Mouse (Mus musculus): ENCODE measurements around the gene Cdx4. TPM values are rescaled to one million over a fixed set of nuclear protein-coding genes. Genes with fewer than 3 reads are reported as not detected.

Cdx4 gene
- polyA plus RNA-seq (2015; fragmentation: Nextera tagmentation; extraction: Ambion mirVana) = not detected in 2 replicates

- H3K9me3 ChIP-seq (ENCODE audit: control insufficient read depth, low read length) = no peaks in the 10 kb centered on the region
- no peak for ATAC-seq
- peak within 1 kb of the TSS; percentile 23; the same call in 1 of the 2 replicates for H3K4me3 ChIP-seq (ENCODE audit: low read length)
- H3K27ac ChIP-seq (ENCODE audit: low read depth, low read length) = no peak within 1 kb of the TSS
- no peak within 1 kb of the TSS for H3K9ac ChIP-seq (ENCODE audit: low read depth, low read length)
- H3K27me3 ChIP-seq (replicated peaks; ENCODE audit: control insufficient read depth, insufficient read depth, low read length) = peaks cover 39% of the 10 kb centered on the region
- H3K36me3 ChIP-seq (ENCODE audit: control insufficient read depth, insufficient read depth, low read length) = no peaks in the 10 kb centered on the region
- H3K4me1 ChIP-seq (ENCODE audit: control insufficient read depth, insufficient read depth, low read depth, low read length) = no peaks in the 10 kb centered on the region
- H3K4me2 ChIP-seq (ENCODE audit: low read length) = peak within 1 kb of the TSS; percentile 48
- 19% methylated on average over 13 of the region's 13 CpGs for WGBS
Measured at GRCm38 (mm10) chrX:103321146-103321545, at the start of gene Cdx4. Gene Cdx4, plus strand, starts transcription at chrX:103321398.

DNA sequence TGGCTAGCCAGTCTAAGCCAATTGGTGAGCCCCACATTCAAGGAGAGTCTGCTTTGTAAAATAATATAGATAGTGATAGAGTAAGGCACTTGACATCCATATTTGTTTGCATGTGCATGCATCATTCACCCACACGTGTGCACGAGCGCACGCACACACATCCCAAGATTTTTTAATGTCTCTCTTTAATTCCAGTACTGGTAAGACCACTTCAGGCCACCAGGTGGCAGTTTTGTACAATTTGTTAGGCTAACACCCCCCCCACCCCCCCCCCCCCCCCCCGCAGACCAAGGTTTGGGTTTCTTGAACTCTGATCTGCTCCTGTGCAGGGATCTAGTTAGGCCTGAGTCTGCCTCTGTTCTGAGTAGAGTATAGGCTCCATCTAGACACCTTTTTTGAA lies 46.9 kb upstream of the Cdx4 start:
- no peak for ATAC-seq
- H3K9ac ChIP-seq (ENCODE audit: low read depth, low read length) = no peak overlapping the region
- no peak overlapping the region for H3K4me3 ChIP-seq (ENCODE audit: low read length)
- H3K4me1 ChIP-seq (ENCODE audit: control insufficient read depth, insufficient read depth, low read depth, low read length) = no peaks in the 10 kb centered on the region
- 95% methylated on average over 4 of the region's 5 CpGs for WGBS
- no peaks in the 10 kb centered on the region; the same call in 1 of the 2 replicates for H3K27me3 ChIP-seq (replicated peaks; ENCODE audit: control insufficient read depth, insufficient read depth, low read length)
- H3K27ac ChIP-seq (ENCODE audit: low read depth, low read length) = no peak overlapping the region
- no peak overlapping the region for H3K4me2 ChIP-seq (ENCODE audit: low read length)
- no peaks in the 10 kb centered on the region for H3K9me3 ChIP-seq (ENCODE audit: control insufficient read depth, low read length)
- H3K36me3 ChIP-seq (ENCODE audit: control insufficient read depth, insufficient read depth, low read length) = no peaks in the 10 kb centered on the region

DNA sequence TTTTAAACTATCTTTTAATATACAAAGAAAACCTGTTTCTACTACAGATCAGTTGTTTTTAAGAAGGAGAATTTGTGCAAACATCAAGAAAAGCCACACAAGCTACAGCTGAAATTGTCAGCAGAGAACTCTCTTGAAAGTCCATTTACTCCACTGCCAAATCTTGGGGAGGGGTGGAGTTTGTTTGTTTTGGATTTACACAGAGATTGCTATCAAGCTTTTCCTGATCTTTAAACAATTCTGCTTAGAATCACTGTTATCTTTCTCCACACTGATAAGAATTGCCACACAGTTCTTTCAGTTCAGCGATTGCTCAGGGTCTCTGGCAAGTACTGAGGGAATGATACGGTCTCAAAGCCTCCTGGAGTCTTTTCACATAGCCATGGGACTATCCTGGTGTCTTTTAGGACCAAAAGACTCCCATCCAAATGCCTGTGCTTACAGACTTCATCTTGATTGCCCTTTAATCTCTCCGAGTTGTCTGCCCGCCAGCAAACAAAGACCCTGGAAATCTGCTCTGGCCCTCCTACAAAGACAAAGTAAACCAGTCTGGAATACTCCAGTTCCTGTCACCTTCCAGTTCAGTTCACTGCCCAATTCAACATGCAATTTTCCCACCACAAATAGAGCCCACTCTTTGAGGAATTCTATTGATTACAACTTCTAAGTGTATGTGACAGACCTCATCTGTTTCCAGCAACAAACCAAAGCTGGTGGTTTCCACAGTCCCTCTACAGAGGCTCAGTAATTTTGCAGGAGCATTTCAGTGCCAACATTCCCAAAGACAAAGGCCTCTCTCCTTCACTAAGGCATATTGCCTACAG lies 34.1 kb upstream of the Cdx4 start:
- ATAC-seq = peak; percentile 69

GRCm38 (mm10) chrX:103287846-103288377 lies 33.3 kb upstream of the Cdx4 start:
- Histone ChIP-seq H3K4me2 (ENCODE audit: low read length) (no peak overlapping the region), H3K36me3 (ENCODE audit: control insufficient read depth, insufficient read depth, low read length) (no peaks in the 10 kb centered on the region), H3K4me1 (ENCODE audit: control insufficient read depth, insufficient read depth, low read depth, low read length) (no peaks in the 10 kb centered on the region; the same call in 1 of the 2 replicates), H3K9ac (ENCODE audit: low read depth, low read length) (no peak overlapping the region), H3K4me3 (ENCODE audit: low read length) (no peak overlapping the region), H3K27me3 (replicated peaks; ENCODE audit: control insufficient read depth, insufficient read depth, low read length) (peaks cover 13% of the 10 kb centered on the region; the same call in 1 of the 2 replicates), H3K9me3 (ENCODE audit: control insufficient read depth, low read length) (no peaks in the 10 kb centered on the region), H3K27ac (ENCODE audit: low read depth, low read length) (no peak overlapping the region)
- 28% methylated on average over 10 of the region's 10 CpGs for WGBS
- ATAC-seq = no peak

More for the DNA sequence above, 34.1 kb upstream of the Cdx4 start:
- Histone ChIP-seq H3K4me3 (ENCODE audit: low read length) (no peak overlapping the region), H3K4me1 (ENCODE audit: control insufficient read depth, insufficient read depth, low read depth, low read length) (no peaks in the 10 kb centered on the region; the same call in 1 of the 2 replicates), H3K9ac (ENCODE audit: low read depth, low read length) (no peak overlapping the region), H3K27ac (ENCODE audit: low read depth, low read length) (no peak overlapping the region), H3K9me3 (ENCODE audit: control insufficient read depth, low read length) (no peaks in the 10 kb centered on the region), H3K27me3 (replicated peaks; ENCODE audit: control insufficient read depth, insufficient read depth, low read length) (peaks cover 13% of the 10 kb centered on the region; the same call in 1 of the 2 replicates), H3K36me3 (ENCODE audit: control insufficient read depth, insufficient read depth, low read length) (no peaks in the 10 kb centered on the region), H3K4me2 (ENCODE audit: low read length) (no peak overlapping the region)
- 48% methylated on average over 4 of the region's 4 CpGs for WGBS

DNA sequence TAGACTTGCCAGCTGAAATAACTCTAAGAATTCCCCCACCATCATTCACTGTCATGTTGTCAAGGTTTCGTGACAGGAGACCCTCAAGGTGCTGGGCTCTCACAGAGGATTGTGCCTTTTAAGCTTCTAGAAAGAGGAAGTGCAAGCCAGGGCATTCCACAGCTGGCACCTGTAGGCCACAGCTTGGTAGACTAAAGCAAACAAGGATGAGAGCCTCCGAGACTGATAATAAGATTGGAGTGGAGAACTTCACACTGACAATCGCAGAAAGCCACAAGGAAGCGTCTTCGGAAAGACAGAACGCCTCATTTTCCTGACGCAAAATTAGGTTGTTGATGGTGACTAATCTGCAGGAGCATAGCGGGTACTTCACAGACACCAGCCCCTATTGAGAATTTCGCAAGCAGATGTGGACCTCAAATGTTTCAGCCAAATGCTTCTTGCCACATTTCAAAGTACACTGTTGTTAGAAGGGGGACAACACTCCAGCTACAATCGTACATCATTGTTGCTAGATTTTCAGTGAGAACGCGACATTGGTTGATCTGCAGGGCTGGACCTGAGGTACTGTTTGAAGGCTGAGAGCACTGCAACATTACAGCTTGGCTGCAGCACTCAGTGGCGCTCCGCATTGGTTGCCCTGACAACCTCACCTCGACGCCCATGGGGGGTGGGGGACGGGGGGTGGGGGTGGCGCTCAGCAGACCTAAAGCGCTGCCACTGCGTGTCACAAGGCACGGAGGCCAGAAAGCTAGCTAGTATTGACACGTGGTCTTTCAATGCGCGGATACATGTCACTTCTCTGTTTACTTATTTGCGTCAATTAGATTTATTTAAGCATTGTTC lies 32.5 kb upstream of the Cdx4 start:
- Histone ChIP-seq H3K4me1 (ENCODE audit: control insufficient read depth, insufficient read depth, low read depth, low read length) (no peaks in the 10 kb centered on the region; the same call in 1 of the 2 replicates), H3K9me3 (ENCODE audit: control insufficient read depth, low read length) (no peaks in the 10 kb centered on the region), H3K36me3 (ENCODE audit: control insufficient read depth, insufficient read depth, low read length) (no peaks in the 10 kb centered on the region), H3K27me3 (replicated peaks; ENCODE audit: control insufficient read depth, insufficient read depth, low read length) (peaks cover 13% of the 10 kb centered on the region; the same call in 1 of the 2 replicates), H3K9ac (ENCODE audit: low read depth, low read length) (no peak overlapping the region; the same call in 1 of the 2 replicates), H3K4me3 (ENCODE audit: low read length) (peak overlapping the region; percentile 15; the same call in 1 of the 2 replicates), H3K4me2 (ENCODE audit: low read length) (peak overlapping the region; percentile 50), H3K27ac (ENCODE audit: low read depth, low read length) (no peak overlapping the region)
- ATAC-seq = peak; percentile 91
- WGBS = 24% methylated on average over 21 of the region's 25 CpGs

GRCm38 (mm10) chrX:103298937-103299336 lies 22.3 kb upstream of the Cdx4 start:
- Histone ChIP-seq H3K4me1 (ENCODE audit: control insufficient read depth, insufficient read depth, low read depth, low read length) (no peaks in the 10 kb centered on the region), H3K9me3 (ENCODE audit: control insufficient read depth, low read length) (no peaks in the 10 kb centered on the region), H3K36me3 (ENCODE audit: control insufficient read depth, insufficient read depth, low read length) (no peaks in the 10 kb centered on the region), H3K4me3 (ENCODE audit: low read length) (no peak overlapping the region), H3K27me3 (replicated peaks; ENCODE audit: control insufficient read depth, insufficient read depth, low read length) (peaks cover 12% of the 10 kb centered on the region; the same call in 1 of the 2 replicates), H3K9ac (ENCODE audit: low read depth, low read length) (no peak overlapping the region), H3K4me2 (ENCODE audit: low read length) (no peak overlapping the region), H3K27ac (ENCODE audit: low read depth, low read length) (no peak overlapping the region)
- 68% methylated on average over 4 of the region's 4 CpGs for WGBS
- no peak for ATAC-seq

- H3K4me1 ChIP-seq (ENCODE audit: control insufficient read depth, insufficient read depth, low read depth, low read length) = no peaks in the 10 kb centered on the region
- no peaks in the 10 kb centered on the region for H3K9me3 ChIP-seq (ENCODE audit: control insufficient read depth, low read length)
- no peak overlapping the region for H3K9ac ChIP-seq (ENCODE audit: low read depth, low read length)
- peaks cover 6% of the 10 kb centered on the region for H3K27me3 ChIP-seq (replicated peaks; ENCODE audit: control insufficient read depth, insufficient read depth, low read length)
- H3K27ac ChIP-seq (ENCODE audit: low read depth, low read length) = no peak overlapping the region
- whole genome bisulfite sequencing = 73% methylated on average over 1 of the region's 1 CpGs
- ATAC-seq = no peak
- H3K36me3 ChIP-seq (ENCODE audit: control insufficient read depth, insufficient read depth, low read length) = no peaks in the 10 kb centered on the region
- H3K4me3 ChIP-seq (ENCODE audit: low read length) = no peak overlapping the region
- H3K4me2 ChIP-seq (ENCODE audit: low read length) = no peak overlapping the region
Measured at GRCm38 (mm10) chrX:103308262-103308661, 12.9 kb upstream of the Cdx4 start.

DNA sequence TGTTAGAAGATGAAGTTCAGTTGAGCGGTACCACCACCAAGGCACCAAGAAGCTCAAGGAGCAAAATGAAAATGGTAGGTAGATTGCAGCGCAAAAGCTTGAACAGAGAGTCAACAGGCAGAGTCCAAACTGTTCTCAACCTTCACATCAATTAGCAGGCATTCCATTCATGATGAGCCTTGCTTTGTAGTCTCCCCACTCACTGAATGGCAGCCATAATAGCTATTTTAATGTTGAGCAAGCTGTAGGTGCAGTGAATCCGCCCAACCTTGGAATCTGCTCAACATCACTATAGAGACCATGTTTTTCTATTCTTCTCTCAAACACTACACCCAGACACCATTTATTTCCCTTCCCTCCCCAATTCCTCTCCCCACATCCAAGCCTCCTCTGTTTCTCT lies 9.5 kb upstream of the Cdx4 start:
- H3K9ac ChIP-seq (ENCODE audit: low read depth, low read length) = no peak overlapping the region
- no peak overlapping the region for H3K4me3 ChIP-seq (ENCODE audit: low read length)
- H3K36me3 ChIP-seq (ENCODE audit: control insufficient read depth, insufficient read depth, low read length) = no peaks in the 10 kb centered on the region
- ATAC-seq = no peak
- no peaks in the 10 kb centered on the region for H3K4me1 ChIP-seq (ENCODE audit: control insufficient read depth, insufficient read depth, low read depth, low read length)
- peaks cover 6% of the 10 kb centered on the region for H3K27me3 ChIP-seq (replicated peaks; ENCODE audit: control insufficient read depth, insufficient read depth, low read length)
- no peak overlapping the region for H3K27ac ChIP-seq (ENCODE audit: low read depth, low read length)
- no peak overlapping the region for H3K4me2 ChIP-seq (ENCODE audit: low read length)
- no peaks in the 10 kb centered on the region for H3K9me3 ChIP-seq (ENCODE audit: control insufficient read depth, low read length)
- 93% methylated on average over 3 of the region's 3 CpGs for WGBS
